Mouse (Mus musculus) myocyte (in vitro differentiated cells): ENCODE data around the gene Gm43191.

Experiments used
- CEBPB ChIP-seq: IDR thresholded peaks from 2 replicates; pipeline ENCODE4 v1.6.1; 2011; ENCODE audit warnings: mild to moderate bottlenecking, moderate library complexity; ENCODE audit not compliant: poor library complexity, insufficient read depth, severe bottlenecking
- E2F4 ChIP-seq: IDR thresholded peaks from one replicate; pipeline ENCODE4 v1.6.1; 2011; ENCODE audit warnings: mild to moderate bottlenecking, control low read depth, moderate library complexity; ENCODE audit not compliant: insufficient read depth
- MYOD1 ChIP-seq, 3 experiments: IDR thresholded peaks; one replicate each; pipeline ENCODE4 v1.6.1; 2011; ENCODE audit warnings: control low read depth in 2 of 3, low read depth in 2 of 3, mild to moderate bottlenecking in 2 of 3, moderate library complexity in 1 of 3; ENCODE audit not compliant: insufficient read length in 2 of 3, control insufficient read depth in 1 of 3
- POLR2A ChIP-seq: IDR thresholded peaks from one replicate; pipeline ENCODE4 v1.6.1; 2011; ENCODE audit warnings: low read depth, mild to moderate bottlenecking, control low read depth, moderate library complexity; ENCODE audit not compliant: insufficient read length
- POLR2AphosphoS2 ChIP-seq: IDR thresholded peaks from one replicate; pipeline ENCODE4 v1.6.1; 2011; ENCODE audit warnings: low read depth, control low read depth; ENCODE audit not compliant: insufficient read length
- SRF ChIP-seq: IDR thresholded peaks from one replicate; pipeline ENCODE4 v1.6.1; 2011; ENCODE audit warnings: low read depth; ENCODE audit not compliant: control insufficient read depth, insufficient read length
- TCF12 ChIP-seq: IDR thresholded peaks from one replicate; pipeline ENCODE4 v1.6.1; 2011; ENCODE audit warnings: mild to moderate bottlenecking, control low read depth; ENCODE audit not compliant: poor library complexity, insufficient read depth, severe bottlenecking

- no peak for TF ChIP-seq POLR2A
- TF ChIP-seq SRF, result no peak
- no peak for TF ChIP-seq POLR2AphosphoS2
- no peak for TF ChIP-seq MYOD1 (IDR thresholded peaks at IDR 0.05; ENCODE audit: control insufficient read depth in 1 of 3, insufficient read length in 2 of 3, low read depth in 2 of 3)
- no peak for TF ChIP-seq TCF12
- TF ChIP-seq CEBPB, result no peak
- no peak for TF ChIP-seq E2F4
Observed at GRCm38 (mm10) chr3:116631459-116631858, 49.6 kb downstream of the Gm43191 start.
